Mouse (Mus musculus) CH12.LX (cell line): ENCODE results near the gene Shmt1. TPM values are rescaled to one million over a fixed set of nuclear protein-coding genes. Genes with fewer than 3 reads are reported as not detected.

Experiments
- DNase-seq: peaks from one replicate; pipeline ENCODE4 v3.0.0-alpha.2; 2013; ENCODE audit errors: extremely low read depth
- H3K27ac ChIP-seq: 2 replicates; pipeline ENCODE4 v1.5.1; 2012; ENCODE audit warnings: low read depth, mild to moderate bottlenecking, control low read depth, moderate library complexity; ENCODE audit not compliant: insufficient read depth
- H3K27me3 ChIP-seq: replicated peaks from 2 replicates; pipeline ENCODE3; 2012; ENCODE audit warnings: inconsistent platforms
- H3K36me3 ChIP-seq, 2 experiments: replicated peaks in 1 of 2; 2 replicates each; pipeline versions ENCODE3 to v1.6.1; 2012; ENCODE audit warnings: inconsistent platforms in 1 of 2, low read length in 1 of 2, mild to moderate bottlenecking in 1 of 2, mixed read lengths in 1 of 2, moderate library complexity in 1 of 2; ENCODE audit not compliant: control insufficient read depth in 1 of 2, insufficient read depth in 1 of 2
- H3K4me1 ChIP-seq, 2 experiments: 2 replicates each; pipeline ENCODE4 v1.6.1; 2012; ENCODE audit warnings: inconsistent platforms in 1 of 2, moderate library complexity in 1 of 2; ENCODE audit not compliant: insufficient read depth in 2 of 2, control insufficient read depth in 1 of 2
- H3K4me2 ChIP-seq: 2 replicates; pipeline ENCODE4 v1.6.1; 2012; ENCODE audit warnings: low read depth, mild to moderate bottlenecking, control low read depth; ENCODE audit not compliant: poor library complexity, insufficient read depth, severe bottlenecking
- H3K4me3 ChIP-seq, 3 experiments: fragments of 150-350 bp in 1 of 3; sonication (generic) in 1 of 3; replicated peaks in 1 of 3; 2 replicates each; pipeline versions ENCODE3 to v1.5.1; 2011 to 2012; ENCODE audit warnings: low read depth in 2 of 3, low read length in 2 of 3, mild to moderate bottlenecking in 2 of 3, moderate library complexity in 2 of 3, control low read depth in 1 of 3, improper control_type of control experiment in 1 of 3, inconsistent platforms in 1 of 3, mixed read lengths in 1 of 3; ENCODE audit not compliant: poor library complexity in 1 of 3
- H3K79me2 ChIP-seq: replicated peaks from 2 replicates; pipeline ENCODE4 v1.6.1; 2012; ENCODE audit warnings: mild to moderate bottlenecking, moderate library complexity; ENCODE audit not compliant: control insufficient read depth, poor library complexity, insufficient read depth, severe bottlenecking; ENCODE audit errors: extremely low read depth
- H3K9ac ChIP-seq: 2 replicates; pipeline ENCODE4 v1.6.1; 2012; ENCODE audit warnings: low read depth, mild to moderate bottlenecking, control low read depth, moderate library complexity; ENCODE audit not compliant: insufficient read depth
- H3K9me3 ChIP-seq: replicated peaks from 2 replicates; pipeline ENCODE3; 2012; ENCODE audit warnings: low read length, inconsistent platforms, mixed read lengths
- BHLHE40 ChIP-seq: IDR thresholded peaks from 2 replicates; pipeline ENCODE4 v1.6.1; 2011; ENCODE audit warnings: mild to moderate bottlenecking, low read depth, low read length, improper control_type of control experiment
- CHD1 ChIP-seq: IDR thresholded peaks from 2 replicates; pipeline ENCODE4 v1.6.1; 2012; ENCODE audit warnings: low read depth, low read length, improper control_type of control experiment, inconsistent platforms
- CHD2 ChIP-seq: IDR thresholded peaks from 2 replicates; pipeline ENCODE4 v1.6.1; 2011; ENCODE audit warnings: low read length, improper control_type of control experiment
- CTCF ChIP-seq, 2 experiments: IDR thresholded peaks in 1 of 2; conservative IDR thresholded peaks in 1 of 2; 2 replicates each; pipeline ENCODE4 v1.5.1; 2011 to 2012; ENCODE audit warnings: low read depth in 2 of 2, low read length in 2 of 2, improper control_type of control experiment in 1 of 2, inconsistent platforms in 1 of 2, mild to moderate bottlenecking in 1 of 2, moderate library complexity in 1 of 2
- EP300 ChIP-seq: IDR thresholded peaks from 2 replicates; pipeline ENCODE4 v1.6.1; 2011; ENCODE audit warnings: low read length, improper control_type of control experiment
- ETS1 ChIP-seq: conservative IDR thresholded peaks from 2 replicates; pipeline ENCODE4 v1.6.1; 2012; ENCODE audit warnings: low read depth, mild to moderate bottlenecking, inconsistent platforms, low read length, improper control_type of control experiment, moderate library complexity
- GABPA ChIP-seq: IDR thresholded peaks from 2 replicates; pipeline ENCODE4 v1.6.1; 2012; ENCODE audit warnings: low read depth, low read length, improper control_type of control experiment, inconsistent platforms; ENCODE audit not compliant: insufficient replicate concordance
- HCFC1 ChIP-seq: IDR thresholded peaks from 2 replicates; pipeline ENCODE4 v1.6.1; 2012; ENCODE audit warnings: low read depth, mild to moderate bottlenecking, inconsistent platforms, low read length, improper control_type of control experiment
- IRF4 ChIP-seq: IDR thresholded peaks from 2 replicates; pipeline ENCODE4 v1.6.1; 2014; ENCODE audit warnings: low read depth, mild to moderate bottlenecking, inconsistent platforms, low read length, improper control_type of control experiment
- JUN ChIP-seq: IDR thresholded peaks from 2 replicates; pipeline ENCODE4 v1.6.1; 2011; ENCODE audit warnings: low read depth, mild to moderate bottlenecking, low read length, improper control_type of control experiment, moderate library complexity; ENCODE audit not compliant: insufficient read depth
- MAFK ChIP-seq: IDR thresholded peaks from 2 replicates; pipeline ENCODE4 v1.6.1; 2011; ENCODE audit warnings: low read length, improper control_type of control experiment; ENCODE audit not compliant: insufficient replicate concordance
- MAX ChIP-seq: IDR thresholded peaks from 2 replicates; pipeline ENCODE4 v1.6.1; 2011; ENCODE audit warnings: low read length, improper control_type of control experiment
- MAZ ChIP-seq: IDR thresholded peaks from 2 replicates; pipeline ENCODE4 v1.6.1; 2012; ENCODE audit warnings: low read depth, mild to moderate bottlenecking, inconsistent platforms, low read length, improper control_type of control experiment, moderate library complexity
- MEF2A ChIP-seq: IDR thresholded peaks from 2 replicates; pipeline ENCODE4 v1.6.1; 2014; ENCODE audit warnings: low read depth, mild to moderate bottlenecking, inconsistent platforms, low read length, improper control_type of control experiment, borderline replicate concordance
- MYC ChIP-seq: IDR thresholded peaks from 2 replicates; pipeline ENCODE4 v1.6.1; 2011; ENCODE audit warnings: low read depth, mild to moderate bottlenecking, improper control_type of control experiment, low read length
- NELFE ChIP-seq: IDR thresholded peaks from 2 replicates; pipeline ENCODE4 v1.6.1; 2011; ENCODE audit warnings: low read depth, low read length, improper control_type of control experiment
- PAX5 ChIP-seq: IDR thresholded peaks from 2 replicates; pipeline ENCODE4 v1.6.1; 2012; ENCODE audit warnings: low read length, inconsistent platforms, mixed read lengths
- POLR2AphosphoS2 ChIP-seq: IDR thresholded peaks from 2 replicates; pipeline ENCODE4 v1.6.1; 2011; ENCODE audit warnings: low read depth, low read length, improper control_type of control experiment
- RAD21 ChIP-seq: IDR thresholded peaks from 2 replicates; pipeline ENCODE4 v1.6.1; 2011; ENCODE audit warnings: low read depth, mild to moderate bottlenecking, low read length, improper control_type of control experiment, moderate library complexity
- SIN3A ChIP-seq: IDR thresholded peaks from 2 replicates; pipeline ENCODE4 v1.6.1; 2012; ENCODE audit warnings: low read length, improper control_type of control experiment, inconsistent platforms
- SMC3 ChIP-seq: IDR thresholded peaks from 2 replicates; pipeline ENCODE4 v1.6.1; 2011; ENCODE audit warnings: low read depth, low read length, improper control_type of control experiment
- ZC3H11A ChIP-seq: IDR thresholded peaks from 2 replicates; pipeline ENCODE4 v1.6.1; 2012; ENCODE audit warnings: low read depth, mild to moderate bottlenecking, inconsistent platforms, low read length, improper control_type of control experiment
- ZMIZ1 ChIP-seq: IDR thresholded peaks from 2 replicates; pipeline ENCODE4 v1.6.1; 2012; ENCODE audit warnings: low read depth, mild to moderate bottlenecking, inconsistent platforms, low read length, improper control_type of control experiment
- dilution Hi-C: fragments of 300-500 bp; cut with MboI; formaldehyde crosslinking; loops from 2 replicates; pipeline ENCODE4 v1.14.3; 2020; ENCODE audit warnings: low sequenced_read_pairs; ENCODE audit not compliant: extremely low pct_unique_long_range_greater_than_20kb, extremely low pct_ligation_motif_present
- in situ Hi-C: fragments of 300-500 bp; cut with MboI; formaldehyde crosslinking; loops from 3 replicates; pipeline ENCODE4 v1.14.3; 2019; ENCODE audit warnings: low sequenced_read_pairs, low pct_ligation_motif_present, low pct_unique_long_range_greater_than_20kb, mixed read lengths
- polyA plus RNA-seq: library from polyadenylated mRNA; unstranded; fragments of >175 nt; gene quantifications from 2 replicates; pipeline ENCODE4 v1.2.1, GENCODE M21; 2012; ENCODE audit warnings: low read depth; ENCODE audit not compliant: insufficient read length
- total RNA-seq, 2 experiments: library from RNA; depleted of rRNA; stranded (reverse); fragments of 300-350 nt in 1 of 2; fragments of >200 nt in 1 of 2; gene quantifications; 2 replicates each; pipeline ENCODE4 v1.2.3; 2012 to 2014

Gene Shmt1
- total and polyA plus RNA-seq, 3 experiments = 136 to 197 (median 178) TPM

GRCm38 (mm10) chr11:60766969-60767368 is 44.5 kb downstream of the Shmt1 start:
- Histone ChIP-seq H3K9me3 (peaks cover 7% of the 10 kb centered on the region), H3K79me2 (peaks cover 66% of the 10 kb centered on the region), H3K4me3 (no peak overlapping the region), H3K27me3 (no peaks in the 10 kb centered on the region), H3K4me1 (peaks cover 14 to 41% of the 10 kb centered on the region in 2 experiments), H3K9ac (no peak overlapping the region), H3K4me2 (no peak overlapping the region), H3K36me3 (peaks cover 17 to 53% of the 10 kb centered on the region in 2 experiments), H3K27ac (no peak overlapping the region)
- dilution Hi-C loops (no loop called here), in situ Hi-C loops (no loop called here)
- TF ChIP-seq RAD21 (peak; percentile 1), SIN3A (0 out of 2 replicates have a peak, but pooled peaks have one; percentile 29), HCFC1 (no peak), CTCF (conservative IDR thresholded peaks at IDR 0.05 in 1 of 2, IDR thresholded peaks at IDR 0.05 in 1 of 2; ENCODE audit: low read depth in 2 of 2, low read length in 2 of 2) (peak in 1 of 2 experiments; percentile 27; a peak in 3 of 4 replicates)
- no peak for DNase-seq

GRCm38 (mm10) chr11:60761681-60762080 is 49.8 kb downstream of the Shmt1 start:
- peak; percentile 41; the same call in 1 of the 2 replicates for TF ChIP-seq ETS1
- no peak for TF ChIP-seq ZC3H11A
- no peak for TF ChIP-seq MAFK
- peak; percentile 88 for TF ChIP-seq MEF2A
- peak; percentile 90 for TF ChIP-seq BHLHE40
- dilution Hi-C loops = no loop called here
- no peak overlapping the region for H3K4me2 ChIP-seq
- peaks cover 58 to 88% of the 10 kb centered on the region in 2 experiments for H3K36me3 ChIP-seq
- DNase-seq = peak; percentile 60
- in situ Hi-C loops = no loop called here
- no peaks in the 10 kb centered on the region for H3K27me3 ChIP-seq
- peaks cover 4 to 6% of the 10 kb centered on the region in 2 experiments; a peak in 2 of 4 replicates for H3K4me1 ChIP-seq
- no peak overlapping the region for H3K9ac ChIP-seq
- peaks cover 27% of the 10 kb centered on the region for H3K79me2 ChIP-seq
- no peak overlapping the region for H3K4me3 ChIP-seq
- H3K9me3 ChIP-seq = peaks cover 18% of the 10 kb centered on the region
- H3K27ac ChIP-seq = no peak overlapping the region

GRCm38 (mm10) chr11:60755570-60755969 is 55.9 kb downstream of the Shmt1 start:
- peaks cover 80 to 90% of the 10 kb centered on the region in 2 experiments for H3K36me3 ChIP-seq
- no peaks in the 10 kb centered on the region for H3K4me1 ChIP-seq
- no peaks in the 10 kb centered on the region for H3K79me2 ChIP-seq
- dilution Hi-C loops (no loop called here), in situ Hi-C loops (no loop called here)
- TF ChIP-seq MYC (no peak), PAX5 (no peak), EP300 (no peak), MAZ (no peak), CTCF (conservative IDR thresholded peaks at IDR 0.05 in 1 of 2, IDR thresholded peaks at IDR 0.05 in 1 of 2; ENCODE audit: low read depth in 2 of 2, low read length in 2 of 2) (no peak), CHD2 (no peak), POLR2AphosphoS2 (no peak), IRF4 (no peak), SMC3 (no peak), ZC3H11A (no peak), CHD1 (no peak), NELFE (no peak), MEF2A (no peak), JUN (no peak), MAFK (no peak), MAX (no peak), ZMIZ1 (no peak), GABPA (no peak), SIN3A (no peak)
- no peaks in the 10 kb centered on the region for H3K27me3 ChIP-seq
- H3K4me3 ChIP-seq = no peak overlapping the region
- no peak overlapping the region for H3K9ac ChIP-seq
- no peak overlapping the region for H3K27ac ChIP-seq
- H3K9me3 ChIP-seq = peaks cover 14% of the 10 kb centered on the region
- DNase-seq = no peak
- no peak overlapping the region for H3K4me2 ChIP-seq
